Mouse (Mus musculus) megakaryocyte progenitor cell, adult 5-6 weeks (primary cell): Measurements from ENCODE around the gene Wnt10a. TPM values are rescaled to one million over a fixed set of nuclear protein-coding genes. Genes with fewer than 3 reads are reported as not detected.
A peak's percentile ranks its signal among the peaks of the same experiment; 100 is the strongest.

Experiments used
- ATAC-seq: replicated peaks from 2 replicates; pipeline ENCODE4 v1.8.0; 2016; ENCODE audit warnings: mild to moderate bottlenecking, moderate TSS enrichment, inconsistent platforms; ENCODE audit not compliant: poor library complexity
- total RNA-seq, 2 experiments: library from RNA; stranded (forward) in 1 of 2; stranded (reverse) in 1 of 2; fragments of 157-497, 149-512 nt in 1 of 2; fragments of 200-1000 nt in 1 of 2; gene quantifications; 2 replicates each; pipeline versions ENCODE4 v1.2.3 to v1.2.4; 2015 to 2017

Gene Wnt10a
- total RNA-seq, 2 experiments from 2014 or later = not detected

- peak; percentile 57 for ATAC-seq
Measured at GRCm38 (mm10) chr1:74784041-74784759, 7.1 kb upstream of the Wnt10a start.

GRCm38 (mm10) chr1:74787846-74788245 lies 3.5 kb upstream of the Wnt10a start:
- ATAC-seq = peak; percentile 77

GRCm38 (mm10) chr1:74788603-74789176 lies 2.6 kb upstream of the Wnt10a start:
- ATAC-seq = peak; percentile 57

- no peak for ATAC-seq
Measured at GRCm38 (mm10) chr1:74790095-74790494, 1.2 kb upstream of the Wnt10a start.

- no peak for ATAC-seq
Measured at GRCm38 (mm10) chr1:74792831-74793660, 1.7 kb downstream of the Wnt10a start.

- 0 out of 2 replicates have a peak, but pooled peaks have one; percentile 42 for ATAC-seq
Measured at GRCm38 (mm10) chr1:74794487-74795144, 3.3 kb downstream of the Wnt10a start.

GRCm38 (mm10) chr1:74795145-74795529 lies 3.8 kb downstream of the Wnt10a start:
- ATAC-seq = no peak

- ATAC-seq = no peak
Measured at GRCm38 (mm10) chr1:74797459-74797858, 6.1 kb downstream of the Wnt10a start.

- peak; percentile 52 for ATAC-seq
Measured at GRCm38 (mm10) chr1:74800424-74800888, 9.1 kb downstream of the Wnt10a start.

- ATAC-seq = no peak
Measured at GRCm38 (mm10) chr1:74801631-74802140, 10.4 kb downstream of the Wnt10a start.

- ATAC-seq = peak; percentile 66
Measured at GRCm38 (mm10) chr1:74802795-74803656, 11.7 kb downstream of the Wnt10a start.

- ATAC-seq = no peak
Measured at GRCm38 (mm10) chr1:74804211-74804870, 13.0 kb downstream of the Wnt10a start.

GRCm38 (mm10) chr1:74805340-74805835 lies 14.1 kb downstream of the Wnt10a start:
- ATAC-seq = no peak

GRCm38 (mm10) chr1:74805843-74806242 lies 14.5 kb downstream of the Wnt10a start:
- no peak for ATAC-seq

GRCm38 (mm10) chr1:74806360-74807311 lies 15.3 kb downstream of the Wnt10a start:
- ATAC-seq = no peak

- no peak for ATAC-seq
Measured at GRCm38 (mm10) chr1:74807551-74808071, 16.3 kb downstream of the Wnt10a start.

GRCm38 (mm10) chr1:74808078-74808477 lies 16.8 kb downstream of the Wnt10a start:
- ATAC-seq = peak; percentile 90

GRCm38 (mm10) chr1:74809007-74809406 lies 17.7 kb downstream of the Wnt10a start:
- no peak for ATAC-seq
